10 mouse cellular contexts compared by ENCODE assay signal in the genomic region with DNA sequence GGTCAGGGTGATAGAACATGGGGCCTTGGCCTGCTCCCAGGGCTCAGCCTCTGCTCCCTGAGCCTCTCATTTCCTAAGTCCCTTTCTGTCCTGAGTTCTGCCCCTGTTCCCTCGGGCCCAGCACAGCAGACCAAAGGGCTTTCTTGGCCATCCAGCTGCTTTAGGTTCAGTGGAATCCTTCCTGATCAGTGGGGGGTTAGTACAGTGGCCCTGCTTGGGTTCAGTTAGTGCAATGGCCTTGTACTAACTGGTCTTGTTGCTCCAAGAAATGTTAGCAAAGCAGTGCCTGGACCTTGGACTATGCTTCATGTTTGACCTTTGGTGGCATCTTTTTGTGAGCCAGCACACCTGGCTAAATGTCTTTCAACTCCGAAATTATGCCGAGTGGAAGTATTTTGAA.
DNase-seq lines count a peak whose midpoint lies in the region; ATAC-seq lines count a peak whose summit lies in the region.
"Had no signal": no experiment of that assay in that cellular context is flagged by ENCODE, and none has a peak within 500 bp of the region (broad histone marks: within the 10 kb centered on the region; RNA-seq: fewer than 3 reads in every experiment).

No protein-coding gene starts in this region.

- H3K4me3 ChIP-seq in liver, embryonic 12.5 days, result no peak overlapping the region
- no peak overlapping the region for H3K4me3 ChIP-seq in intestine, embryonic 16.5 days (ENCODE audit: low read length)
- no peak overlapping the region for H3K4me3 ChIP-seq in liver, embryonic 16.5 days (ENCODE audit: low read depth, low read length)

- no peaks in the 10 kb centered on the region for H3K9me3 ChIP-seq in liver, embryonic 12.5 days (replicated peaks)
- no peaks in the 10 kb centered on the region for H3K9me3 ChIP-seq in intestine, embryonic 16.5 days (ENCODE audit: control insufficient read depth, low read length)
- H3K9me3 ChIP-seq in liver, embryonic 16.5 days (replicated peaks; ENCODE audit: control insufficient read depth, low read length), result no peaks in the 10 kb centered on the region

- H3K9ac ChIP-seq in liver, embryonic 12.5 days, result no peak overlapping the region
- no peak overlapping the region for H3K9ac ChIP-seq in intestine, embryonic 16.5 days (ENCODE audit: low read depth, low read length)
- no peak overlapping the region for H3K9ac ChIP-seq in liver, embryonic 16.5 days (ENCODE audit: low read depth, low read length)

- peaks cover 5% of the 10 kb centered on the region; the same call in 1 of the 2 replicates for H3K27me3 ChIP-seq in liver, embryonic 12.5 days (replicated peaks)
- no peaks in the 10 kb centered on the region for H3K27me3 ChIP-seq in intestine, embryonic 16.5 days (replicated peaks; ENCODE audit: control insufficient read depth, insufficient read depth, low read length)
- H3K27me3 ChIP-seq in liver, embryonic 16.5 days (ENCODE audit: control insufficient read depth, insufficient read depth, low read depth, low read length), result no peaks in the 10 kb centered on the region

- ATAC-seq in liver, embryonic 12.5 days, result no peak
- no peak for ATAC-seq in intestine, embryonic 16.5 days
- ATAC-seq in liver, embryonic 16.5 days (ENCODE audit: low read depth), result no peak

- 47% methylated on average over 3 of the region's 3 CpGs for WGBS in liver, embryonic 12.5 days (ENCODE audit: insufficient replicate concordance)
- 43% methylated on average over 3 of the region's 3 CpGs for WGBS in intestine, embryonic 16.5 days
- WGBS in liver, embryonic 16.5 days (ENCODE audit: insufficient replicate concordance), result 52% methylated on average over 3 of the region's 3 CpGs

- H3K4me2 ChIP-seq in liver, embryonic 12.5 days, result no peak overlapping the region
- H3K4me2 ChIP-seq in intestine, embryonic 16.5 days (ENCODE audit: low read depth, low read length), result no peak overlapping the region
- H3K4me2 ChIP-seq in liver, embryonic 16.5 days (ENCODE audit: low read depth, low read length), result no peak overlapping the region

- peak overlapping the region; percentile 22; the same call in 1 of the 2 replicates for H3K27ac ChIP-seq in liver, embryonic 12.5 days
- H3K27ac ChIP-seq in intestine, embryonic 16.5 days (ENCODE audit: low read length), result peak overlapping the region; percentile 34; the same call in 1 of the 2 replicates
- H3K27ac ChIP-seq in liver, embryonic 16.5 days (ENCODE audit: low read length), result peak overlapping the region; percentile 27; the same call in 1 of the 2 replicates

- H3K4me1 ChIP-seq in liver, embryonic 12.5 days, result peaks cover 18% of the 10 kb centered on the region
- peaks cover 17% of the 10 kb centered on the region for H3K4me1 ChIP-seq in intestine, embryonic 16.5 days (ENCODE audit: control insufficient read depth, insufficient read depth, low read length)
- peaks cover 12% of the 10 kb centered on the region for H3K4me1 ChIP-seq in liver, embryonic 16.5 days (ENCODE audit: control insufficient read depth, low read depth, low read length)

- no peaks in the 10 kb centered on the region for H3K36me3 ChIP-seq in liver, embryonic 12.5 days
- no peaks in the 10 kb centered on the region for H3K36me3 ChIP-seq in intestine, embryonic 16.5 days (ENCODE audit: control insufficient read depth, insufficient read depth, low read length)
- H3K36me3 ChIP-seq in liver, embryonic 16.5 days (ENCODE audit: control insufficient read depth, insufficient read depth), result no peaks in the 10 kb centered on the region

- peak; percentile 56 for DNase-seq in adrenal gland, adult 2 months
- DNase-seq in adrenal gland, postnatal 25 days, result no peak
- no peak for DNase-seq in liver
- no peak for DNase-seq in ovary, adult 18-20 months (ENCODE audit: low spot score)
- no peak for DNase-seq in cerebellum, adult 8-10 months
- DNase-seq: layer of hippocampus, adult 9-11 months; lung, postnatal 36 days had no signal
